Mouse (Mus musculus) liver, embryonic 14.5 days (tissue): ENCODE data around the gene Cfap97. TPM values are rescaled to one million over a fixed set of nuclear protein-coding genes. Genes with fewer than 3 reads are reported as not detected.

Source experiments
- ATAC-seq: fragments of 200-750 bp; cut with Nextera tagmentation; 2 replicates; pipeline ENCODE4 v1.8.0; 2017; ENCODE audit warnings: moderate number of reproducible peaks, mild to moderate bottlenecking, moderate library complexity; ENCODE audit not compliant: insufficient read depth
- DNase-seq, 3 experiments: peaks; one replicate each; pipeline ENCODE4 v3.0.0-alpha.2; 2012 to 2013; ENCODE audit warnings: low read depth in 3 of 3, low spot score in 3 of 3
- H3K27ac ChIP-seq: fragments of 300-500 bp; sonication (generic); 2 replicates; pipeline ENCODE4 v1.5.1; 2014; ENCODE audit warnings: moderate library complexity, mild to moderate bottlenecking, control low read depth, inconsistent platforms
- H3K27me3 ChIP-seq: fragments of 300-500 bp; sonication (generic); 2 replicates; pipeline ENCODE4 v1.6.1; 2014; ENCODE audit warnings: mild to moderate bottlenecking, low read length, moderate library complexity; ENCODE audit not compliant: control insufficient read depth, insufficient read depth
- H3K36me3 ChIP-seq: fragments of 300-500 bp; sonication (generic); replicated peaks from 2 replicates; pipeline ENCODE4 v1.6.1; 2014; ENCODE audit warnings: low read depth; ENCODE audit not compliant: control insufficient read depth, insufficient read depth
- H3K4me1 ChIP-seq, 2 experiments: fragments of 200-500 bp in 1 of 2; fragments of 300-500 bp in 1 of 2; sonication (generic) in 1 of 2; replicated peaks; 2 replicates each; pipeline ENCODE4 v1.6.1; 2012 to 2014; ENCODE audit warnings: antibody characterized with exemption in 1 of 2, inconsistent platforms in 1 of 2, low read length in 1 of 2; ENCODE audit not compliant: control insufficient read depth in 2 of 2, insufficient read depth in 2 of 2
- H3K4me2 ChIP-seq: fragments of 300-500 bp; sonication (generic); 2 replicates; pipeline ENCODE4 v1.6.1; 2014; ENCODE audit warnings: low read depth, mild to moderate bottlenecking, control low read depth, moderate library complexity
- H3K4me3 ChIP-seq, 2 experiments: fragments of 200-500 bp in 1 of 2; fragments of 300-500 bp in 1 of 2; sonication (generic) in 1 of 2; 2 replicates each; pipeline ENCODE4 v1.5.1; 2012 to 2014; ENCODE audit warnings: low read depth in 2 of 2, low read length in 2 of 2, mild to moderate bottlenecking in 2 of 2, control low read depth in 1 of 2, inconsistent platforms in 1 of 2, moderate library complexity in 1 of 2; ENCODE audit not compliant: insufficient read depth in 1 of 2
- H3K9ac ChIP-seq: fragments of 300-500 bp; sonication (generic); replicated peaks from 2 replicates; pipeline ENCODE4 v1.6.1; 2014; ENCODE audit warnings: mild to moderate bottlenecking, control low read depth, moderate library complexity
- H3K9me3 ChIP-seq: fragments of 300-500 bp; sonication (generic); 2 replicates; pipeline ENCODE4 v1.6.1; 2016; ENCODE audit warnings: low read length, mixed read lengths; ENCODE audit not compliant: control insufficient read depth
- CTCF ChIP-seq: IDR thresholded peaks from 2 replicates; pipeline ENCODE4 v1.5.1; 2016; ENCODE audit warnings: antibody characterized with exemption, low read depth, control low read depth
- EP300 ChIP-seq: IDR thresholded peaks from 2 replicates; pipeline ENCODE4 v1.6.1; 2016; ENCODE audit warnings: antibody characterized with exemption, low read depth
- WGBS: fragments of 180-500 bp; shearing (Covaris S2); extraction: QIAGEN DNeasy Blood & Tissue Kit; methylation state at CpG from one replicate; pipeline ENCODE4 v1.1.7; 2014; ENCODE audit not compliant: insufficient replicate concordance; 5-methylcytosine and 5-hydroxymethylcytosine counted together
- polyA plus RNA-seq, 2 experiments: library from polyadenylated mRNA; depleted of rRNA in 1 of 2; stranded (reverse) in 1 of 2; unstranded in 1 of 2; fragments of >200 nt; fragmentation: Nextera tagmentation in 1 of 2; extraction: Ambion mirVana in 1 of 2; gene quantifications; 2 replicates each; pipeline versions ENCODE4 v1.2.1 to v1.2.3; 2012 to 2014

Gene Cfap97
- polyA plus RNA-seq, 2 experiments: 3.9 to 7.4 TPM

DNA sequence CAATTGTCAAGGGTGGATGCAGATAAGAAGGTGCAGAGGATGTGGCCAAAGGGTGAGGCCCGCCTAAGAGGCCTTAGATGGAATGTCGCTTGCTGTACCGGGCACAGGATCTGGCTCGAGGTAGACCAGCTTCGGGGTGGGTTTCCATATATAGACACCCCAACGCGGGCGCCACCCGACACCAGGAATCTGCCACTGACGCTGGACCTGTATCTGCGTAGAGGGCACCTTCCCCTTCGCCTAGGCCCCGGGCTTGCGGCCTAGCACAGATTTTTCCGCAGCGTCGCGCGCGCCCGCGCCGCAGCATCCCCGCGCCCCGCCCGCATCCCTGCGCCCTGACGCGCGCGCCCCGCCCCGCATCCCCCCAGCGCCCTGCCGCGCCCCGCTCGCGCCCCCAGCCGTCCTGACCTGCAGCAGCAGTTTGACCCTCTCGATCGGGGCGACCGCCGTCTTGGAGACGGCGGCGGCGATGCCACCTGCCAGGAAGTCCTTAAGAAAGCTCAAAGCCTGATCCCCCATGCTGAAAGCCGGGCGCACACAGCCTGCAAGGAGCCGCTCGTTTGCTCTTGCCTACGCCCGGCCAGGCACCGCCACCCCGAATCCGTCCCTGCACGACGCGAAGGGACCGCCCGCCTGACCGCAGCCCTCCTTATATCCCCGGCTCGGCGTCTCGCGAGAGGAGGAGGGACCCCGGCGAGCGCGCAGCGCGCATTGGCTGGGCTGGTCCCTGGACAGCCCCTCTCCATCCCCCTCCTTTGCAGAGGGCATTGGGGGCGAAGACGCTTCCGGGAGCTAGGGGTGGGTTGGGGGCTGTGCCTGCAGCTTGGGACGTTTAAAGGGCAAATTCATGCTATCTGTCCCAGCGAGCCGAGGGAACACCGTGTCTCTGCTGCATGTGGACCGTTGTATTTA is 59.1 kb downstream of the Cfap97 start, which contains the start of gene Slc25a4:
Gene Slc25a4 (minus strand): TSS at position 881 of the 912 bp plus-strand sequence.
- Histone ChIP-seq H3K4me1 (peaks cover 0 to 11% of the 10 kb centered on the region in 2 experiments; a peak in 3 of 4 replicates), H3K4me2 (peak within 1 kb of the TSS; percentile 74), H3K27me3 (no peaks in the 10 kb centered on the region), H3K4me3 (peak within 1 kb of the TSS; percentile 61 to 67), H3K9me3 (no peaks in the 10 kb centered on the region), H3K27ac (no peak within 1 kb of the TSS), H3K36me3 (peaks cover 10% of the 10 kb centered on the region), H3K9ac (peak within 1 kb of the TSS; percentile 45)
- under 1% methylated on average over 84 of the region's 84 CpGs for WGBS
- TF ChIP-seq EP300: peak; percentile 52
- TF ChIP-seq CTCF: no peak
- peak; percentile 49 to 63 (median 56) for DNase-seq
- ATAC-seq: peak; percentile 94

DNA sequence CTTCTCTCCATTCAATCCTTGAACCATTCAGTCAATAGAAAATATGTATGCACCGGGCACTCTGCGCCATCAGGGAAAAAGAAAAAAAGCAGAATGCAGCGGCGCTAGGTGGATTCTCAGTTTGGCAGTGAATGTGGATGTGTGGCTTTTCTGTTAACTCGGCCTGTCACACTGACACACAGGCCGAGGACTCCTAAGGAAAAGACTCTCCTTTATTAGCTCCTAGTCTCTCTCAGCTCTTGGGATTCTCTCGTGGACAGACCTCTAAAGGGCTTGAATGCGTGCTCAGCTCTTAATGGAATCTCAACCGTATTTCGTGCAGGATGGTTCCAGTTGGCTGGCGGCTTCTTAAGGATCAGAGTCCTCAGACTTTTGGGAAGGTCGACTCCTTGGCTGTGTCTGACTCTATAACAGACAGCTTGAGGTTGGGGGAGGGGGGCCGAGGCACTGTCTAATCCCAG is 60.1 kb downstream of the Cfap97 start:
- H3K4me3 ChIP-seq: peak overlapping the region; percentile 61 to 67; a peak in 3 of 4 replicates
- H3K27me3 ChIP-seq: no peaks in the 10 kb centered on the region
- no peak for ATAC-seq
- no peak for DNase-seq
- TF ChIP-seq CTCF: no peak
- no peak for TF ChIP-seq EP300
- H3K9ac ChIP-seq: no peak overlapping the region
- 21% methylated on average over 13 of the region's 13 CpGs for WGBS
- no peaks in the 10 kb centered on the region for H3K9me3 ChIP-seq
- H3K27ac ChIP-seq: no peak overlapping the region
- peaks cover 6% of the 10 kb centered on the region for H3K36me3 ChIP-seq
- peaks cover 0 to 11% of the 10 kb centered on the region in 2 experiments; a peak in 3 of 4 replicates for H3K4me1 ChIP-seq
- peak overlapping the region; percentile 74 for H3K4me2 ChIP-seq

DNA sequence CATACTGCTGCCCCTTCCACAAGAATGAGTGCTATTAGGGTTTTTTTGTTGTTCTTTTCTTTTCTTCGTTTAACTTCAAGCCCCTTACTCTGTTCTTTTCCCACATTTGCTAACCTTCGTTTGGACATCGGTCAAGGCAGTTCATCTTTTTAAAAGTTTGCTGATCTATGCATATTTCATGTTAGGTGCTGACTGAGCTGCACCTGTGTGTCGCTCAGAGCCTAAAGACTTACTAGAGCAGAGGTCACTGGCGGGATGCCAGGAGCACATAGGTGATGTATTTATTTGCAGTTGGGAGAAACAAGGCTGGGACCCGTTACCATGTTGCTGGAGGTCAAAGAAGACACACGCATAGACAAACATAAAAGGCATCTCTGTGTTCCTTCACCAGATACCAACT is 60.6 kb downstream of the Cfap97 start:
- Histone ChIP-seq H3K27ac (no peak overlapping the region), H3K9me3 (no peaks in the 10 kb centered on the region), H3K27me3 (no peaks in the 10 kb centered on the region), H3K36me3 (peaks cover 4% of the 10 kb centered on the region), H3K4me1 (peaks cover 0 to 14% of the 10 kb centered on the region in 2 experiments; a peak in 3 of 4 replicates), H3K4me2 (peak overlapping the region; percentile 74; the same call in 1 of the 2 replicates), H3K9ac (no peak overlapping the region), H3K4me3 (no peak overlapping the region)
- TF ChIP-seq CTCF (no peak), EP300 (no peak)
- ATAC-seq: no peak
- WGBS: 56% methylated on average over 7 of the region's 7 CpGs
- DNase-seq: peak in 2 of 3 experiments; percentile 22 to 35

DNA sequence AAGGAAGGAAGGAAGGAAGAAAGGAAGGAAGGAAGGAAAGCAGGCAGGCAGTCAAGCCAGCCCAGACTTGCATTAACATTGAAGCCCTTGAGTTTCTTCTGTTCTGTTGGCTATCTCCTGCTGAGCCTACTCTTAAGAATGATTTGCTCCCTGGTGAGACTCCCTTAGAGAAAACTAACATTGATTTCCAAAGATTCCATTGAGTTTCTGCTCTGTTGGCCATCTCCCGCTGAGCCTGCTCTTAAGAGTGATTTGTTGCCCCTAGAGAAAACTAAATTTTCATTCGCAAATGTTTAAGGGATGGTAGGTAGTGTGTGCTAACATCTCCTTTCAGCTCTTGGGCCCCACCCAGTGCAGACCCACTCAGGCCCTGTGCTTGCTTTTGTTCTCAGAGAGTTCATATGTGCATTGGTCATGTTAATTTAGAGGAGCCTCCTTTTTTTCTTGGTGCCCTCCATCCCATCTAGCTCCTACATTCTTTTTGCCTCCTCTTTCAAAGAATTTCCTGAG is 62.5 kb downstream of the Cfap97 start:
- H3K9me3 ChIP-seq: no peaks in the 10 kb centered on the region
- DNase-seq (no peak), ATAC-seq (no peak)
- no peak overlapping the region for H3K4me3 ChIP-seq
- WGBS: 48% methylated on average over 2 of the region's 2 CpGs
- TF ChIP-seq EP300 (no peak), CTCF (no peak)
- no peak overlapping the region for H3K27ac ChIP-seq
- peaks cover 0 to 14% of the 10 kb centered on the region in 2 experiments; a peak in 3 of 4 replicates for H3K4me1 ChIP-seq
- H3K27me3 ChIP-seq: no peaks in the 10 kb centered on the region
- H3K4me2 ChIP-seq: no peak overlapping the region
- no peaks in the 10 kb centered on the region for H3K36me3 ChIP-seq
- no peak overlapping the region for H3K9ac ChIP-seq

DNA sequence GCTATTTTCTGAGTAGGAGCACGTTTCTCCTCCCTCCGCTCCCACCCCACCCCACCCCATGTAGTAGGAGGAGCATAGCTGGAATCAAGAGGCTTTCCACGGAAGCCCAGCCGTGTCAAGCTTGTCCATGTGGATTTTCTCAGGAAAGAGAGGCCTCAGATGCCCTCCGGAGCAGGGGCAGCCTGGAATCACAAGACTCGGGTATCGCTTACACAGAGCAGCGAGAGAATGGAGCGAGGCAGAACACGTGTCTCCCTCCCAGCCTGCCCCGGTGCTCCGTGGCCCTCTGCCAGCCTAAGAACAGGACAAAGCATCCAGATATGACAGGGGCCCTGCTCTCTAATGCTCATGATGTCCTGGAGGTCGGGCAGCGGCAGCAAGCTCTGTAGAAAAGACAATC is 65.3 kb downstream of the Cfap97 start:
- no peak for DNase-seq
- 9% methylated on average over 14 of the region's 14 CpGs for WGBS

More for the DNA sequence above, 65.3 kb downstream of the Cfap97 start:
- no peak overlapping the region for H3K27ac ChIP-seq
- ATAC-seq: peak; percentile 53; the same call in 1 of the 2 replicates
- peaks cover 0 to 7% of the 10 kb centered on the region in 2 experiments; a peak in 2 of 4 replicates for H3K4me1 ChIP-seq
- peak overlapping the region; percentile 66 for H3K4me2 ChIP-seq
- H3K9me3 ChIP-seq: no peaks in the 10 kb centered on the region
- H3K9ac ChIP-seq: no peak overlapping the region; the same call in 1 of the 2 replicates
- no peaks in the 10 kb centered on the region for H3K36me3 ChIP-seq
- H3K4me3 ChIP-seq: peak overlapping the region; percentile 41 to 46
- TF ChIP-seq EP300: no peak
- no peak for TF ChIP-seq CTCF
- no peaks in the 10 kb centered on the region for H3K27me3 ChIP-seq
